Mouse (Mus musculus): ENCODE measurements around the gene Pdcl3. TPM values are rescaled to one million over a fixed set of nuclear protein-coding genes. Genes with fewer than 3 reads are reported as not detected.
"Not testable (repeated sequence)": the region's sequence is repeated elsewhere in the genome, so short reads cannot be mapped to it uniquely, and the experiment has no call there.

Gene Pdcl3
- polyA plus RNA-seq, 1 experiment from 2014 or later, result 148 TPM

- Histone ChIP-seq H3K9me3 (ENCODE audit: control insufficient read depth, low read length) (no peaks in the 10 kb centered on the region), H3K4me1 (ENCODE audit: control insufficient read depth, insufficient read depth, low read length) (no peaks in the 10 kb centered on the region), H3K4me2 (ENCODE audit: low read depth, severe bottlenecking) (no peak overlapping the region), H3K27ac (replicated peaks; ENCODE audit: low read depth, low read length) (no peak overlapping the region), H3K4me3 (ENCODE audit: low read depth, low read length) (no peak overlapping the region), H3K27me3 (ENCODE audit: control insufficient read depth, insufficient read depth, low read length) (no peaks in the 10 kb centered on the region), H3K36me3 (ENCODE audit: control insufficient read depth, insufficient read depth, low read length) (no peaks in the 10 kb centered on the region), H3K9ac (ENCODE audit: low read length) (no peak overlapping the region)
- ATAC-seq (ENCODE audit: insufficient number of reproducible peaks, low FRiP score, low TSS enrichment, low read depth), result no peak
- DNase-seq (ENCODE audit: low spot score), result no peak
- 91% methylated on average over 9 of the region's 9 CpGs for WGBS
These were observed 50.4 kb downstream of the Pdcl3 start for GRCm38 (mm10) chr1:39035817-39036216.

GRCm38 (mm10) chr1:39042188-39042587 lies 56.8 kb downstream of the Pdcl3 start:
- ATAC-seq (ENCODE audit: insufficient number of reproducible peaks, low FRiP score, low TSS enrichment, low read depth) (no peak), DNase-seq (ENCODE audit: low spot score) (no peak)
- no peak overlapping the region for H3K9ac ChIP-seq (ENCODE audit: low read length)
- H3K36me3 ChIP-seq (ENCODE audit: control insufficient read depth, insufficient read depth, low read length), result no peaks in the 10 kb centered on the region; the same call in 1 of the 2 replicates
- no peaks in the 10 kb centered on the region for H3K27me3 ChIP-seq (ENCODE audit: control insufficient read depth, insufficient read depth, low read length)
- 68% methylated on average over 2 of the region's 2 CpGs for WGBS
- no peaks in the 10 kb centered on the region for H3K9me3 ChIP-seq (ENCODE audit: control insufficient read depth, low read length)
- H3K27ac ChIP-seq (replicated peaks; ENCODE audit: low read depth, low read length), result no peak overlapping the region
- H3K4me2 ChIP-seq (ENCODE audit: low read depth, severe bottlenecking), result no peak overlapping the region
- H3K4me1 ChIP-seq (ENCODE audit: control insufficient read depth, insufficient read depth, low read length), result 0 out of 2 replicates have a peak, but pooled peaks cover 3% of the 10 kb centered on the region
- H3K4me3 ChIP-seq (ENCODE audit: low read depth, low read length), result no peak overlapping the region

GRCm38 (mm10) chr1:39044442-39044841 lies 59.0 kb downstream of the Pdcl3 start:
- not testable (repeated sequence) for ATAC-seq (ENCODE audit: insufficient number of reproducible peaks, low FRiP score, low TSS enrichment, low read depth); H3K9me3 ChIP-seq (ENCODE audit: control insufficient read depth, low read length); H3K9ac ChIP-seq (ENCODE audit: low read length); DNase-seq (ENCODE audit: low spot score); H3K4me1 ChIP-seq (ENCODE audit: control insufficient read depth, insufficient read depth, low read length); H3K4me3 ChIP-seq (ENCODE audit: low read depth, low read length); H3K4me2 ChIP-seq (ENCODE audit: low read depth, severe bottlenecking); H3K36me3 ChIP-seq (ENCODE audit: control insufficient read depth, insufficient read depth, low read length); H3K27ac ChIP-seq (replicated peaks; ENCODE audit: low read depth, low read length); H3K27me3 ChIP-seq (ENCODE audit: control insufficient read depth, insufficient read depth, low read length)
- WGBS, result 74% methylated on average over 1 of the region's 1 CpGs

GRCm38 (mm10) chr1:39046689-39047088 lies 61.3 kb downstream of the Pdcl3 start:
- Histone ChIP-seq H3K4me3 (ENCODE audit: low read depth, low read length) (no peak overlapping the region), H3K27ac (replicated peaks; ENCODE audit: low read depth, low read length) (no peak overlapping the region), H3K36me3 (ENCODE audit: control insufficient read depth, insufficient read depth, low read length) (no peaks in the 10 kb centered on the region; the same call in 1 of the 2 replicates), H3K9me3 (ENCODE audit: control insufficient read depth, low read length) (no peaks in the 10 kb centered on the region; the same call in 1 of the 2 replicates), H3K27me3 (ENCODE audit: control insufficient read depth, insufficient read depth, low read length) (no peaks in the 10 kb centered on the region), H3K9ac (ENCODE audit: low read length) (no peak overlapping the region), H3K4me2 (ENCODE audit: low read depth, severe bottlenecking) (no peak overlapping the region), H3K4me1 (ENCODE audit: control insufficient read depth, insufficient read depth, low read length) (0 out of 2 replicates have a peak, but pooled peaks cover 3% of the 10 kb centered on the region)
- peak; percentile 39 for DNase-seq (ENCODE audit: low spot score)
- no peak for ATAC-seq (ENCODE audit: insufficient number of reproducible peaks, low FRiP score, low TSS enrichment, low read depth)
- WGBS, result 14% methylated on average over 7 of the region's 7 CpGs

Other genes starting within 250 kb of the Pdcl3 start
- gene Lonrf2, start 148.9 kb upstream of the Pdcl3 start, polyA plus RNA-seq (2014; fragmentation: Nextera tagmentation; extraction: Ambion mirVana), result 0.95 and 1.3 TPM in 2 replicates
- gene Chst10, start 87.4 kb upstream of the Pdcl3 start, polyA plus RNA-seq (2014; fragmentation: Nextera tagmentation; extraction: Ambion mirVana), result 10.8 and 13.9 TPM in 2 replicates
- not detected in 2 replicates for gene Nms, start 46.5 kb upstream of the Pdcl3 start, polyA plus RNA-seq (2014; fragmentation: Nextera tagmentation; extraction: Ambion mirVana)
- 0.03 TPM in 1 of 2 replicates, not detected in the other for gene Npas2, start 208.1 kb downstream of the Pdcl3 start, polyA plus RNA-seq (2014; fragmentation: Nextera tagmentation; extraction: Ambion mirVana)